Mouse (Mus musculus): ENCODE data around the gene Trmt44. TPM values are rescaled to one million over a fixed set of nuclear protein-coding genes. Genes with fewer than 3 reads are reported as not detected.

The Trmt44 gene
- polyA plus RNA-seq, 3 experiments from 2014 or later, result 2.0 to 3.1 (median 2.9) TPM

GRCm38 (mm10) chr5:35540555-35540954 is 34.3 kb downstream of the Trmt44 start:
- ATAC-seq, result no peak

GRCm38 (mm10) chr5:35539576-35539975 is 35.3 kb downstream of the Trmt44 start:
- ATAC-seq, result no peak

GRCm38 (mm10) chr5:35538022-35538421 is 36.8 kb downstream of the Trmt44 start:
- no peak for ATAC-seq

- ATAC-seq, result no peak
Observed at GRCm38 (mm10) chr5:35537474-35537873, 37.4 kb downstream of the Trmt44 start.

- ATAC-seq, result no peak
Observed at GRCm38 (mm10) chr5:35536271-35536670, 38.6 kb downstream of the Trmt44 start.

GRCm38 (mm10) chr5:35531586-35531985 is 43.3 kb downstream of the Trmt44 start:
- ATAC-seq, result no peak

- ATAC-seq, result no peak
Observed at GRCm38 (mm10) chr5:35530442-35530841, 44.4 kb downstream of the Trmt44 start.

GRCm38 (mm10) chr5:35525469-35526123 is 49.3 kb downstream of the Trmt44 start, which contains the start of gene Cpz:
Cpz (minus strand) TSS chr5:35525698.
- ATAC-seq, result no peak

GRCm38 (mm10) chr5:35524381-35524780 is 50.5 kb downstream of the Trmt44 start:
- no peak for ATAC-seq

GRCm38 (mm10) chr5:35523735-35524134 is 51.1 kb downstream of the Trmt44 start:
- ATAC-seq, result no peak

- ATAC-seq, result no peak
Observed at GRCm38 (mm10) chr5:35516781-35517180, 58.1 kb downstream of the Trmt44 start.

- no peak for ATAC-seq
Observed at GRCm38 (mm10) chr5:35510589-35510988, 64.3 kb downstream of the Trmt44 start.

Other genes starting within 250 kb of the Trmt44 start
- not detected for gene Hmx1, start 186.0 kb downstream of the Trmt44 start, polyA plus RNA-seq (2017; shearing (Covaris generic))
- not detected for gene Cpz, start 49.4 kb downstream of the Trmt44 start, polyA plus RNA-seq (2017; shearing (Covaris generic))
- gene Acox3, start 8.0 kb upstream of the Trmt44 start, polyA plus RNA-seq (2017; shearing (Covaris generic)), result 10 to 100 TPM; 20.1 to 25.4 (median 23.4) TPM
- not detected for gene Htra3, start 104.7 kb upstream of the Trmt44 start, polyA plus RNA-seq (2017; shearing (Covaris generic))
- gene Sh3tc1, start 164.9 kb upstream of the Trmt44 start, polyA plus RNA-seq (2017; shearing (Covaris generic)), result 1 to 10 TPM; 1.1 to 2.2 (median 1.4) TPM
- 1 to 10 TPM; 1.8 to 2.1 (median 1.8) TPM for gene Ablim2, start 182.8 kb upstream of the Trmt44 start, polyA plus RNA-seq (2017; shearing (Covaris generic))